Mouse (Mus musculus): Measurements from ENCODE around the gene Id1.

DNA sequence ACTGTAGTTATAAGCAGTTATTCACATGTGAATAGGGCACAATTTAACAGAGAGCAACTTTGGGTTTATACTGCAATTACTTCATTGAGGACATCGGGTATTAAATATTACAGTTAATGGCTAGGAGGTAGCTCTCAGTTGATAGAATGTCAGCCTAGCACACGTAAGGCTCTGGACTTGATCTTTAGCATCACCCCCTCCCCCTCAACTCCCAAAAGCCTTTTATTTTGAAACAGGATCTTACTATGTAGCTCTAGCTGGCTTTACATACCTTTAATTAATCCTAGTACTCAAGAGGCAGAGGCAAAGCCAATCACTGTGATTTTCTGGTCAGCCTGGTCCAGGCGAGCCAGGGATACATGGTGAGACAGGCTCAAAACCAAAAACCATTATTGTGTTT lies 41.0 kb downstream of the Id1 start:
- no peak for TF ChIP-seq ETS1 (conservative IDR thresholded peaks at IDR 0.05; ENCODE audit: low read depth, low read length)
- no peak for TF ChIP-seq TBP (conservative IDR thresholded peaks at IDR 0.05; ENCODE audit: low read depth, low read length)
- no peak for TF ChIP-seq MYC (IDR thresholded peaks at IDR 0.05; ENCODE audit: low read depth, low read length)
- TF ChIP-seq POLR2A (IDR thresholded peaks at IDR 0.05; ENCODE audit: low read depth, low read length) = no peak
- no peak for TF ChIP-seq EP300 (IDR thresholded peaks at IDR 0.05; ENCODE audit: low read length)
- TF ChIP-seq SIN3A (IDR thresholded peaks at IDR 0.05; ENCODE audit: low read length) = no peak
- no peak for TF ChIP-seq CTCF (conservative IDR thresholded peaks at IDR 0.05 in 1 of 2, IDR thresholded peaks at IDR 0.05 in 1 of 2; ENCODE audit: low read depth in 2 of 2, low read length in 2 of 2)
- no peak for TF ChIP-seq CHD1 (IDR thresholded peaks at IDR 0.05; ENCODE audit: low read depth, low read length)
- no peak for TF ChIP-seq ZC3H11A (IDR thresholded peaks at IDR 0.05; ENCODE audit: low read depth, low read length)
